Mouse (Mus musculus) G1E (cell line): ENCODE data around the gene Dcun1d5.

Experiments
- CTCF ChIP-seq: IDR thresholded peaks from 2 replicates; pipeline ENCODE4 v1.5.1; 2012; ENCODE audit warnings: low read depth, low read length, inconsistent platforms, mixed read lengths
- GATA1 ChIP-seq: IDR thresholded peaks from 2 replicates; pipeline ENCODE4 v1.6.1; 2012; ENCODE audit warnings: borderline replicate concordance, low read length, inconsistent platforms, mixed read lengths
- TAL1 ChIP-seq: conservative IDR thresholded peaks from 2 replicates; pipeline ENCODE4 v1.6.1; 2012; ENCODE audit warnings: low read depth, low read length, inconsistent platforms, mixed read lengths

DNA sequence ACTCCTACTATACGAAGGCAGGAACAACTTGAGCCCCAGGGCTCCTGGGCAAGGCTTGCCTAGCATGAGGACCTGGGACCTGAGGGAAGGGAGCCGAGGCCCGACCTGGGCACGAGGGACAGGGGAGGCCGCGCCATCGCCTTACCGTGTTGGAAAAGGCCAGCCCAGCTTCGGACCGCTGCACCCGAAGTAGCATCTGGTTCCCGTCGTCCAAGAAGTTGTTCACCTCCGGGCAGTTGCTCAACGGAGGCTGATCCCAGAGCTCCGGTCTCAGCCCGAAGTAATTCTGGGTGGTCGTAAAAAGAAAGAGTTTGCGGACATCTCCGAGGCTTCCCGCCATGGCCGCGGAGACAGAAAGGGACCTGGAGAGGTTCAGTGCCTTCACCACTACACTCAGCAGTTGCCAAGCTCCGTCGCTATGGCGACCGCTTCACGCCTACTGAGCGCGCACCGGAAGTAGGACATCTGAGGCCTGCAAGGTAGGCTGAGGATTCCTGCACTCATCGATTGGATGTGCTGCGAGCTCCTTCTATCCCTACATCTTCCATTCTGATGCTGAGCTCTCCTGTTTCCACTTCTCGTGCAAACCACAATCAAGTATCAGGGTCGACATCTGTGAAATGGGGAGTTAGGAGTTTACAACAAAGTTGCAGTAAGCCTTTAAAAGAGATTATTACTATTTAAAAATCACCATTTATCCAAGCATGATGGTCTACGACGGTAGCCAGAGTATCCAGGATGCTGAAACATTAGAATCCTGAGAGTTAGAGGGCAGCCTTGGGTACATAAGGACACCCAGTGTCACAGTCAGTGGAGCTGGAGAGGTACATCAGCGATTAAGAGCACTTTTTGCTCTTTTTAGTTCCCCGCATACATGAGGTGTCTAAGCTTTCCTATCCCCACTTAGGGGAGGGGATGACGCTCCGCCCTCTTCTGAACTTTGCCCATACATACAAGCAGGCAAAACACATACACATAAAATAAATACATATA lies 7.4 kb upstream of the Dcun1d5 start:
- no peak for TF ChIP-seq CTCF
- TF ChIP-seq GATA1 = no peak
- no peak for TF ChIP-seq TAL1
